Mouse (Mus musculus) CH12.LX (cell line): ENCODE measurements at regions not wholly inside any gene's neighbourhood (a gene's known extent, or its start where the extent isn't known, plus 50 kb on each side); places are given as distances from the start of the nearest gene placed in this dataset.

Source experiments
- DNase-seq: peaks from one replicate; pipeline ENCODE4 v3.0.0-alpha.2; 2013; ENCODE audit errors: extremely low read depth
- H3K27ac ChIP-seq: 2 replicates; pipeline ENCODE4 v1.5.1; 2012; ENCODE audit warnings: low read depth, mild to moderate bottlenecking, control low read depth, moderate library complexity; ENCODE audit not compliant: insufficient read depth
- H3K27me3 ChIP-seq: replicated peaks from 2 replicates; pipeline ENCODE3; 2012; ENCODE audit warnings: inconsistent platforms
- H3K36me3 ChIP-seq, 2 experiments: replicated peaks in 1 of 2; 2 replicates each; pipeline versions ENCODE3 to v1.6.1; 2012; ENCODE audit warnings: inconsistent platforms in 1 of 2, low read length in 1 of 2, mild to moderate bottlenecking in 1 of 2, mixed read lengths in 1 of 2, moderate library complexity in 1 of 2; ENCODE audit not compliant: control insufficient read depth in 1 of 2, insufficient read depth in 1 of 2
- H3K4me1 ChIP-seq, 2 experiments: 2 replicates each; pipeline ENCODE4 v1.6.1; 2012; ENCODE audit warnings: inconsistent platforms in 1 of 2, moderate library complexity in 1 of 2; ENCODE audit not compliant: insufficient read depth in 2 of 2, control insufficient read depth in 1 of 2
- H3K4me2 ChIP-seq: 2 replicates; pipeline ENCODE4 v1.6.1; 2012; ENCODE audit warnings: low read depth, mild to moderate bottlenecking, control low read depth; ENCODE audit not compliant: poor library complexity, insufficient read depth, severe bottlenecking
- H3K4me3 ChIP-seq, 3 experiments: fragments of 150-350 bp in 1 of 3; sonication (generic) in 1 of 3; replicated peaks in 1 of 3; 2 replicates each; pipeline versions ENCODE3 to v1.5.1; 2011 to 2012; ENCODE audit warnings: low read depth in 2 of 3, low read length in 2 of 3, mild to moderate bottlenecking in 2 of 3, moderate library complexity in 2 of 3, control low read depth in 1 of 3, improper control_type of control experiment in 1 of 3, inconsistent platforms in 1 of 3, mixed read lengths in 1 of 3; ENCODE audit not compliant: poor library complexity in 1 of 3
- H3K79me2 ChIP-seq: replicated peaks from 2 replicates; pipeline ENCODE4 v1.6.1; 2012; ENCODE audit warnings: mild to moderate bottlenecking, moderate library complexity; ENCODE audit not compliant: control insufficient read depth, poor library complexity, insufficient read depth, severe bottlenecking; ENCODE audit errors: extremely low read depth
- H3K9ac ChIP-seq: 2 replicates; pipeline ENCODE4 v1.6.1; 2012; ENCODE audit warnings: low read depth, mild to moderate bottlenecking, control low read depth, moderate library complexity; ENCODE audit not compliant: insufficient read depth
- H3K9me3 ChIP-seq: replicated peaks from 2 replicates; pipeline ENCODE3; 2012; ENCODE audit warnings: low read length, inconsistent platforms, mixed read lengths
- BHLHE40 ChIP-seq: IDR thresholded peaks from 2 replicates; pipeline ENCODE4 v1.6.1; 2011; ENCODE audit warnings: mild to moderate bottlenecking, low read depth, low read length, improper control_type of control experiment
- CHD1 ChIP-seq: IDR thresholded peaks from 2 replicates; pipeline ENCODE4 v1.6.1; 2012; ENCODE audit warnings: low read depth, low read length, improper control_type of control experiment, inconsistent platforms
- CHD2 ChIP-seq: IDR thresholded peaks from 2 replicates; pipeline ENCODE4 v1.6.1; 2011; ENCODE audit warnings: low read length, improper control_type of control experiment
- EP300 ChIP-seq: IDR thresholded peaks from 2 replicates; pipeline ENCODE4 v1.6.1; 2011; ENCODE audit warnings: low read length, improper control_type of control experiment
- ETS1 ChIP-seq: conservative IDR thresholded peaks from 2 replicates; pipeline ENCODE4 v1.6.1; 2012; ENCODE audit warnings: low read depth, mild to moderate bottlenecking, inconsistent platforms, low read length, improper control_type of control experiment, moderate library complexity
- GABPA ChIP-seq: IDR thresholded peaks from 2 replicates; pipeline ENCODE4 v1.6.1; 2012; ENCODE audit warnings: low read depth, low read length, improper control_type of control experiment, inconsistent platforms; ENCODE audit not compliant: insufficient replicate concordance
- IRF4 ChIP-seq: IDR thresholded peaks from 2 replicates; pipeline ENCODE4 v1.6.1; 2014; ENCODE audit warnings: low read depth, mild to moderate bottlenecking, inconsistent platforms, low read length, improper control_type of control experiment
- JUN ChIP-seq: IDR thresholded peaks from 2 replicates; pipeline ENCODE4 v1.6.1; 2011; ENCODE audit warnings: low read depth, mild to moderate bottlenecking, low read length, improper control_type of control experiment, moderate library complexity; ENCODE audit not compliant: insufficient read depth
- JUND ChIP-seq: conservative IDR thresholded peaks from 2 replicates; pipeline ENCODE4 v1.6.1; 2011; ENCODE audit warnings: low read depth, low read length, improper control_type of control experiment
- KAT2A ChIP-seq: IDR thresholded peaks from 2 replicates; pipeline ENCODE4 v1.6.1; 2012; ENCODE audit warnings: low read length, improper control_type of control experiment, inconsistent platforms; ENCODE audit not compliant: insufficient replicate concordance
- MAFK ChIP-seq: IDR thresholded peaks from 2 replicates; pipeline ENCODE4 v1.6.1; 2011; ENCODE audit warnings: low read length, improper control_type of control experiment; ENCODE audit not compliant: insufficient replicate concordance
- MAX ChIP-seq: IDR thresholded peaks from 2 replicates; pipeline ENCODE4 v1.6.1; 2011; ENCODE audit warnings: low read length, improper control_type of control experiment
- MAZ ChIP-seq: IDR thresholded peaks from 2 replicates; pipeline ENCODE4 v1.6.1; 2012; ENCODE audit warnings: low read depth, mild to moderate bottlenecking, inconsistent platforms, low read length, improper control_type of control experiment, moderate library complexity
- MXI1 ChIP-seq: IDR thresholded peaks from 2 replicates; pipeline ENCODE4 v1.6.1; 2011; ENCODE audit warnings: mild to moderate bottlenecking, low read depth, low read length, improper control_type of control experiment
- NELFE ChIP-seq: IDR thresholded peaks from 2 replicates; pipeline ENCODE4 v1.6.1; 2011; ENCODE audit warnings: low read depth, low read length, improper control_type of control experiment
- NRF1 ChIP-seq: IDR thresholded peaks from 2 replicates; pipeline ENCODE4 v1.6.1; 2014; ENCODE audit warnings: low read depth, mild to moderate bottlenecking, inconsistent platforms, low read length, improper control_type of control experiment, moderate library complexity
- POLR2AphosphoS2 ChIP-seq: IDR thresholded peaks from 2 replicates; pipeline ENCODE4 v1.6.1; 2011; ENCODE audit warnings: low read depth, low read length, improper control_type of control experiment
- RCOR1 ChIP-seq: conservative IDR thresholded peaks from 2 replicates; pipeline ENCODE4 v1.6.1; 2012; ENCODE audit warnings: low read depth, mild to moderate bottlenecking, inconsistent platforms, low read length, improper control_type of control experiment
- SIN3A ChIP-seq: IDR thresholded peaks from 2 replicates; pipeline ENCODE4 v1.6.1; 2012; ENCODE audit warnings: low read length, improper control_type of control experiment, inconsistent platforms
- SMC3 ChIP-seq: IDR thresholded peaks from 2 replicates; pipeline ENCODE4 v1.6.1; 2011; ENCODE audit warnings: low read depth, low read length, improper control_type of control experiment
- TBP ChIP-seq: conservative IDR thresholded peaks from 2 replicates; pipeline ENCODE4 v1.6.1; 2011; ENCODE audit warnings: low read depth, low read length, improper control_type of control experiment
- TCF12 ChIP-seq: IDR thresholded peaks from 2 replicates; pipeline ENCODE4 v1.6.1; 2014; ENCODE audit warnings: low read depth, mild to moderate bottlenecking, inconsistent platforms, low read length, improper control_type of control experiment
- UBTF ChIP-seq: IDR thresholded peaks from 2 replicates; pipeline ENCODE4 v1.6.1; 2012; ENCODE audit warnings: low read depth, mild to moderate bottlenecking, inconsistent platforms, low read length, improper control_type of control experiment, moderate library complexity
- USF1 ChIP-seq: IDR thresholded peaks from 2 replicates; pipeline ENCODE4 v1.6.1; 2014; ENCODE audit warnings: low read depth, mild to moderate bottlenecking, inconsistent platforms, low read length, improper control_type of control experiment
- USF2 ChIP-seq: conservative IDR thresholded peaks from 2 replicates; pipeline ENCODE4 v1.6.1; 2011; ENCODE audit warnings: low read depth, low read length, improper control_type of control experiment
- ZC3H11A ChIP-seq: IDR thresholded peaks from 2 replicates; pipeline ENCODE4 v1.6.1; 2012; ENCODE audit warnings: low read depth, mild to moderate bottlenecking, inconsistent platforms, low read length, improper control_type of control experiment
- ZKSCAN1 ChIP-seq: IDR thresholded peaks from 2 replicates; pipeline ENCODE4 v1.6.1; 2012; ENCODE audit warnings: low read depth, inconsistent platforms, low read length, improper control_type of control experiment, borderline replicate concordance
- ZNF384 ChIP-seq: IDR thresholded peaks from 2 replicates; pipeline ENCODE4 v1.6.1; 2012; ENCODE audit warnings: low read depth, low read length, improper control_type of control experiment, inconsistent platforms
- dilution Hi-C: fragments of 300-500 bp; cut with MboI; formaldehyde crosslinking; loops from 2 replicates; pipeline ENCODE4 v1.14.3; 2020; ENCODE audit warnings: low sequenced_read_pairs; ENCODE audit not compliant: extremely low pct_unique_long_range_greater_than_20kb, extremely low pct_ligation_motif_present
- in situ Hi-C: fragments of 300-500 bp; cut with MboI; formaldehyde crosslinking; loops from 3 replicates; pipeline ENCODE4 v1.14.3; 2019; ENCODE audit warnings: low sequenced_read_pairs, low pct_ligation_motif_present, low pct_unique_long_range_greater_than_20kb, mixed read lengths

GRCm38 (mm10) chr16:77414562-77414961 lies 187.3 kb downstream of the Gm11146 start:
- no peak for DNase-seq

GRCm38 (mm10) chr16:77409168-77409567 lies 192.7 kb downstream of the Gm11146 start:
- H3K27ac ChIP-seq: no peak overlapping the region
- DNase-seq: no peak

More at GRCm38 (mm10) chr16:77414562-77414961, 187.3 kb downstream of the Gm11146 start:
- Histone ChIP-seq H3K4me3 (no peak overlapping the region), H3K9ac (no peak overlapping the region), H3K27me3 (no peaks in the 10 kb centered on the region), H3K36me3 (no peaks in the 10 kb centered on the region), H3K79me2 (no peaks in the 10 kb centered on the region), H3K27ac (no peak overlapping the region), H3K4me1 (no peaks in the 10 kb centered on the region), H3K4me2 (no peak overlapping the region), H3K9me3 (peaks cover 5% of the 10 kb centered on the region)
- dilution Hi-C loops (no loop called here), in situ Hi-C loops (no loop called here)
- no peak for TF ChIP-seq USF2
- TF ChIP-seq NRF1: no peak
- no peak for TF ChIP-seq UBTF
- no peak for TF ChIP-seq IRF4
- TF ChIP-seq KAT2A: no peak
- TF ChIP-seq ZKSCAN1: no peak
- no peak for TF ChIP-seq ETS1
- TF ChIP-seq SIN3A: no peak
- no peak for TF ChIP-seq MAFK
- TF ChIP-seq ZNF384: no peak
- no peak for TF ChIP-seq ZC3H11A
- TF ChIP-seq GABPA: no peak
- TF ChIP-seq CHD1: no peak
- TF ChIP-seq USF1: no peak
- no peak for TF ChIP-seq MAZ
- no peak for TF ChIP-seq JUN
- TF ChIP-seq JUND: no peak
- no peak for TF ChIP-seq EP300
- no peak for TF ChIP-seq POLR2AphosphoS2
- TF ChIP-seq NELFE: no peak

More at GRCm38 (mm10) chr16:77409168-77409567, 192.7 kb downstream of the Gm11146 start:
- TF ChIP-seq TBP: no peak
- no peak for TF ChIP-seq MXI1
- no peak for TF ChIP-seq NELFE
- TF ChIP-seq TCF12: no peak
- TF ChIP-seq ZC3H11A: no peak
- no peak for TF ChIP-seq NRF1
- TF ChIP-seq RCOR1: no peak
- TF ChIP-seq MAX: no peak
- no peak for TF ChIP-seq SMC3
- TF ChIP-seq BHLHE40: no peak
- no peak for TF ChIP-seq USF1
- no peak for TF ChIP-seq EP300
- TF ChIP-seq ETS1: no peak
- no peak for TF ChIP-seq CHD2
- Histone ChIP-seq H3K4me3 (no peak overlapping the region), H3K9ac (no peak overlapping the region), H3K36me3 (no peaks in the 10 kb centered on the region), H3K79me2 (no peaks in the 10 kb centered on the region), H3K27me3 (no peaks in the 10 kb centered on the region), H3K9me3 (peaks cover 23% of the 10 kb centered on the region), H3K4me1 (no peaks in the 10 kb centered on the region), H3K4me2 (no peak overlapping the region)
- in situ Hi-C loops: no loop called here
- dilution Hi-C loops: no loop called here
